Mouse (Mus musculus): ENCODE measurements around the gene Glt28d2.

Gene Glt28d2

DNA sequence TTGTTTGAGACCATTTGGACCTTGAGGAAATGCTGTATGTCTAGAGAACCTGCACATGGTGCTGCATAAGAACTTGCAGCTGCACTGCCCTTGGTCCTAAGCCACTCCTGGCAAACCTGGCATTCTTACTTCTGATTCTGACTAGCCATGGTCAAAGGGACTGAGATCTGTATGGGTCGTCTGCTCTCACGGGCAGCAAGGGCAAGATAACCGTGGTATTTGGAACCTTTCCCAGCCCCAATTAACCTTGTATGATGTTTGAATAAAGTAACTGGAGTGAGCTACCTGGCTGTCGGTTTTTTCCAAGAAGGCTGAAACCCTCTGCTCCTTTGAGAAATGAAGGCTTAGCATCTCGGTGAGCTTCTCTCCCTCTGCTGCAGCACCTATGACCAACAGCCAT lies 8.4 kb downstream of the Glt28d2 start:
- in situ Hi-C loops (cut with MboI, MseI) = no loop called here

DNA sequence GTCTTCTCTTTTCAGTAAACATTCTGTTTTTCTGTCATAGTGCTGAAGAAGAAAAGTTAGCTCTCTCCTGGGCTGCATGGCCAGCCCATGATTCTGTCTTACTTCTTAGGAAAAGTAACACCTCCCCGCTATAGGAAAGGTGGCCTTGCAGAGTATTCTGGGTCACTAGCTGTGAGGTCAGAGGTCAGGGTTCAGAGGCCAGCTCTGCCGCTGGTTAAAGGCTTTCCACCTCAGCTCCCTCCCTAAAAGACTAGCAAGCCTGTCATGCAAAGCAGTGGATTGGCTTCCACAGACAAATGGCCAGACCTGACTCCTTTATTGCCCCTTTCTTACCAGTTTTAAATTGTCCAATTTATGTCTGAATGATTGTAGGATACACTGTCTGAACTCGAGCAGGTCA lies 23.3 kb downstream of the Glt28d2 start:
- in situ Hi-C loops (cut with MboI, MseI) = no loop called here

DNA sequence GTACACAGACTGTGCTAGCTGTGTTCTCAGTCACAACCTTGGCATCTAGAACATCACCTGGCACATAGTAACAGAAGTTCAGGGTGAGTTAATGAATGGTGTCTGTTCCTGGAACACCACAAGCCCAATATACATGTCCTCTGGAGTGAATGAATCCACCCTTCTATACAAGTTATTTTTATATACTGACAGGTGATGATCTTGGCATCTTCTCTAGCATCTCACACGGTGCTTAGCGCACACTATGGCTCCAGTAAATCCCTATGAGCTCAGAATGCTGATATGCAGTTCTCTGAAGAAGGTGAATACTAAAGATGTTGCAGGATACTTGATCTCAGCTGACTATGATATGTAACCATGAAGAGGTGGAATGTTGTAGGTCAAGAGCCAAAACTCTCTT lies 24.4 kb downstream of the Glt28d2 start:
- in situ Hi-C loops (cut with MboI, MseI) = no loop called here

DNA sequence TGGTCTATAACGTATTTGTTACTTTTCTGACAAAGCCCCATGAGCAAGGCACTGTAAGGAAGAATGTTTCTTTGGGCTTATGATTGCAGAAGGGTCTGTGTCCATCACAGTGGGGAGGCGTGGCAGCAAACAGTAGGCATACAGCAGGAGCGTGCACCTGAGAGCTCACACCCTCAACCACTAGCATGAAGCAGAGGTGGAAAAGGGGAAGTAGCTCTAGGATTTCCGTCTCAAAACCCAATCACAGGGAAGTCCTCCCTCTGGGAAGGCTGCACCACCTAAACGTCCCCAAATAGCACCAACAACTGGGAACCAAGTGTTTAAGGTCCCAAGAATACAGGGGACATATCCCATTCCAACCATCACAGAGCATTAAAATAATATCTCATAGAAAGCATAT lies 26.3 kb downstream of the Glt28d2 start:
- in situ Hi-C loops (cut with MboI, MseI) = no loop called here

DNA sequence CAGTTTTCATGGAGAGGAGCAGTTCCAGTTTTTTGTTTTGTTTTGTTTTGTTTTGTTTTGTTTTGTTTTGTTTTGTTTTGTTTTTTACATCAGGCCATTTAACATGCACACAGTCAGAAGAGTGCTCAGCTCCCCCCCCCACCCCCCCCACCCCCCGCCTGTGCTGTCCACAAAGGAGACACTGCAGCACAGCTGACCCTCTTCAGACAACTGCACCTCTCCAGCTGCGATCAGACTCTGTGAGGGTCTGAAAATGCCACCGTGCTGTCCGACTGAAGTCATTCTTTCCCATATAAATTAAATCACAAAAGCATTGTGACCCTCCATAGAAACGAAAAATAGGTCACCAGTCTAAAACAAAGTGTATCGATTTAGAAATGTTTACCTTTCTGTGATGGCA lies 28.0 kb downstream of the Glt28d2 start:
- in situ Hi-C loops (cut with MboI, MseI) = no loop called here

DNA sequence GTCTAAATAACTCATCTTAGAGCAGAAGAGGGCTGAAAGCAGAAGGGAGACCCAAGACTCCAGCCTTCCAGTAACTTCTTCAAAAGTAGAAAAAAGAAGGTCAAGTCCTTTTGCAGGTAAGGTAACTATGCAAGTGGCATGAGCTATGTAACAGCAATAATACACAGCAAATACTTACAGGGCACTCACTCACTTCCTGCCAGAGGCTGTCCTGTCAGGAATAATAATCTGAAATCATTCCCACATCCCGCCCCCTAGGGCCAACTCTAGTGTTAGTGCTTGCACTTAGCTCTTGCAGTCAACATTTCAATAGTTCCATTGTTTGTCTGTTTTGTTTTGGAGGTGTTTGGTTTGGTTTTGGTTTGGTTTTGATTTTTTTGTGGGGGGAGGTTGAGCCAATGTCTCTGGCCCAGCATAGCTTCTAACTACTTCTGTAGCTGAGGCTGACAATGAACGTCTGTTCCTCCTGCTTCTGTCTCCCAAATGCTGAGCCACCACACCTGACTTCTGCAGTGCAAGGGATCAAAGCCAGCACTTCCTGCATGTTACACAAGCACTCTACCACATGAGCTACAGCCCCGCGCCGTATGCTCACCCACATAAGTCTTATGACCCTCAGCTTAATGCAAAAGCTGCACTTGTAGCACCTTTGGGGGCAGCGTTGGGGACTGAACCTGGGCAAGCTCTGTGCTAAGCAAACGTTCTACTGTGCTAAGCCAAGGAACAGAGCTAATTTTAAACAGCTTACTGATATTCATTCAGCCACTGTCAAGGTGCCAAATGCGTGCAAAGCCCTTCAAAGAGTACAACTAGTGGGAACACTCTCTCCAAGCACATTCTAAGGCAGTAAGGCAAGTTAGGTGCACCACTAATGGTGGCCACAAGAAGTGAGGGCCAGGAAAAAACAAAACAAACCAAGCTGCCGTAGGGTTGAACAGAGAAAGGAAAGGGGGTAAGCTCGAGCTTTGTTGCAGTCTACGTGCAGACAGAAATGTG lies 28.9 kb downstream of the Glt28d2 start:
- in situ Hi-C loops (cut with MboI, MseI) = no loop called here

DNA sequence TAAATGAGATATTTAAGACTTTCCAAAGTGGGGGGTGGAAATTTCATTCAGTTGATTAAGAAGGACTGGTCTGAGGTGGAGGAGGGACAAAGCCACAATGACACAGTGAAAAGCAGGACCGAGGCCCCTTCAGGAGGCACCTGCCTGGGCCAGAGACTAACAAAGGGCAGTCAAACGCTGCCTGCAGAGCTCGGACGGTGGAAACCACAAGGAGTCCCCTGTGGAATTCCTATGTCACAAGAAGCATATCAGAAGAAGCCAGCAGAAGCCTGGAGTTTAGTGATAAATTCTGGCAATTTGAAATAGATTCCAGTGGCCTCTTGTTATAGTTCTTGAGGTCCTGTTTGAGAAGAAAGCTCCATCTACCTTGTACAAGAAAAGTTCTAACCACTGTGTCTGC lies 30.2 kb downstream of the Glt28d2 start:
- in situ Hi-C loops (cut with MboI, MseI) = no loop called here

DNA sequence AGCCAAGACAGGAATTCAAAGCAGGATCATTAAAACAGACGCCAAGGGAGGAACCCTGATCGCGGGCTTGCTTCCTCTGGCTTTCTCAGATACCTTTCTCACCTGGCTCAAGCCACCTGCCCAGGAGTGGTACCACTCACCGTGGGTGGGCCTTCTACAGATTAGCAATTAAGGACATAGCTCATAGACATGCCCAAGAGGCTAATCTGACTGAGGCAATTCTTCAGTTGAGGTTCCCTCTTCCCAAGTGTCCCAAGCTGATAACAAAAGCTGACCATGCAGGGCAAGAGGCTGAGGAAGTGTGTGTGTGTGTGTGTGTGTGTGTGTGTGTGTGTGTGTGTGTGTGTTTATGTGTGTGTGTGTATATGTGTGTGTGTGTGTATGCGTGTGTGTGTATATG lies 31.4 kb downstream of the Glt28d2 start:
- in situ Hi-C loops (cut with MboI, MseI) = no loop called here

DNA sequence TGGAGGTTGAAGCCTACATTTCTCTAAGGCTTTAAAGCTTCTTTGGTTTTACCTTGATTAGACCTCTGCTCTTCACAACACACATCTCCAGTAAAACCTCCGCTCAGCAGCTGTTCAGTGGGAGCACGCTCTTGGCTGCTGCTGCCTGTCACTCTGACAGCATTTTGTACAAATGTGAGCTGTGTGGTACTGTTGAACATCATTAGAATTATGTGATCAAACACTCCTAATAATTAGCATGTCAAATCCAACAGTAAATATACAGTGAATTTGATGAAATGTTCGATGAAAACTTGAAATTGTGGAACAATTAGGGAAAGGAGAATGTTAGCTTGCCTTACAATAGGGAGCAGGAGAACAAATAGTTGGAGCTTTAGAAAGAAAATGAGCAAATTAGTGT lies 32.3 kb downstream of the Glt28d2 start:
- in situ Hi-C loops (cut with MboI, MseI) = no loop called here

DNA sequence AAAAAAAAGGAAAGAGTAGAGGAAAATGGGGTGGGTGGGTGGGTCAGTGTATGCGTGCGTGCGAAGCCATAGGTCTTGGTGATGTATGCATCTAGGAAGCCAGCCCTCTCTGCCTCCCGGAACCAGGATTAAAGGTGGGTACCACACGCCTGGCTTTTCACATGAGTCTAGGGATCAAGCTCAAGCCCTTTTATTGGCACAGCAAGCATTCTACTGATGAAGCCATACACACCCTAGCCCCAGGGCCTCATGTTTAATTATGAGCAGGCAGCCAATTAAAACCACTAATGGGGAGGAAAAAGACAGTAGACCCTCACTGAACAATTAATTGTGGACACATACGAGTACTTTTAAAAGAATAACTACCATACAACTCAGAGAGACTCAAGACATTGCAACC lies 33.2 kb downstream of the Glt28d2 start:
- in situ Hi-C loops (cut with MboI, MseI) = no loop called here

DNA sequence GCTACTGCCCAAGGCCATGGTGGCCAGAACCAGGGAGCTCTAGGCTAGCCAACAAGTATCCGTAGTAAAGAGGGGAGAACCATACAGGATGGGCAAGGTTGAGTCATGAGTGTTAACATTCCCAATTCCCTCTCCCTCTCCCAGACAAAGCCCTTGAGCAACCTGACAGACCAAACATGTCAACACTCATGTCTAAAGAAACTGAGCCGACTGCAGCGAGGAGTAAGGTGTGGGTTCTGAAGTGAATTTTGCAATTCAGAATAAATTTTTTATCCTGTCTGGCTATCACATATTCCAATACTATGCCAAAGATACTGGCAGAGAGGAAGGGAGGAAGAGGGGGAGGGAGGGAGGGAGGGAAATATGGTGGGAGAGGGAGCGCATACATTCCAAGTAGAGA lies 33.6 kb downstream of the Glt28d2 start:
- in situ Hi-C loops (cut with MboI, MseI) = no loop called here

DNA sequence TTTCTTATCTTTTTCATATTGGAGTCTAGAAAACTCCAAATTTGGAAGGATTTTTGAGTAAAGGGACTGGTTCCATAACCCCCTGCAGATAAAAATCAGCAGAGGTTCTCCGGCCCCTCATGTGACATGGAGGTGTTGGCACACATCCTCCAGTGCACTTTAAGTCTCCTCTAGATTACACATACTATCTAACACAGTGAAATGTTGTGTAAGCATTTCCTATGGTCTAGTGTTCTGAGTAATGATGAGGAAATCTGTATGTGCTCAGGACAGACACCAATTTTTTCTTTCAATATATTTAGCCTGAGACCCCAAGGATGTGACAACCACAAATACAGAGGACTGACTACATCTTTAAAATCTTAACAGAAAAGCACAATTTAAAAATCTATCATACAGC lies 37.2 kb downstream of the Glt28d2 start:
- in situ Hi-C loops (cut with MboI, MseI) = no loop called here

DNA sequence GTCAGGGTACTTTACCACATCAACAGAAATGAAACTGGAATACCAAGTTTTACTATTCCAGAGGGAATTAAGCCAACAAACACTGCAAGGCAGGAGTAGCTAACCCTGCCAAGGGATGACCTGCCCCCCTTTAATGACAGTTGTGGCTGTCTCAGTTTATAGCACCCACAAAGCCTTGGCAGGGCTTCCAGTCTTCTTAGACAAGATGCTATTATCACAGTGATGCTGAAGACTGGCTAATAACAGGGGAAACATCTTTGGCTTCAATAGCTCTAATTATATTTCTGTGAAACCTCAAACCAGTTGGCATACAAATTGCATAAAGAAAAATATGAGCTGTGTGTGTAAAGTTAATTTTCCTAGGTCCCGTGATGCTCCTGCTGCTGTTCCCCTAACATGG lies 41.0 kb downstream of the Glt28d2 start:
- in situ Hi-C loops (cut with MboI, MseI) = no loop called here

DNA sequence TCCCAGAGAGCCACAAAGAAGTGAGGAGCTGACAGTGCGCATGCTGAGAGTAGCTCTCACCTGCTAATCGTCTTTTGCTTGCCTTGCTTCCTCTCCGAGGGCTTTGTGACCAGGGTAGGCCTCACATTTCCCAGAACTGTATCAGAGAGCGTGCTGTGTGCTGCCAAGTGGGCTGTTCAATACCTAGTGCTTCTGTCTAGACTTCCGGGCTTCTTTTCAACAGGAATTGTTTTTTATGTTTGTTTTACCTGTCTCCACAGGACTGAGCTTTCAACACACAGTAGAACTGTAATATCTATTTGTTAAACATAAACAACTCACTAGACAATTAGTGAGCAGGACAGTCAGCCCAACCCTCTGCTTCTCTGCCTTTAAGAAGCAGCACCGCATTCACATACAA lies 42.0 kb downstream of the Glt28d2 start:
- in situ Hi-C loops (cut with MboI, MseI) = no loop called here

DNA sequence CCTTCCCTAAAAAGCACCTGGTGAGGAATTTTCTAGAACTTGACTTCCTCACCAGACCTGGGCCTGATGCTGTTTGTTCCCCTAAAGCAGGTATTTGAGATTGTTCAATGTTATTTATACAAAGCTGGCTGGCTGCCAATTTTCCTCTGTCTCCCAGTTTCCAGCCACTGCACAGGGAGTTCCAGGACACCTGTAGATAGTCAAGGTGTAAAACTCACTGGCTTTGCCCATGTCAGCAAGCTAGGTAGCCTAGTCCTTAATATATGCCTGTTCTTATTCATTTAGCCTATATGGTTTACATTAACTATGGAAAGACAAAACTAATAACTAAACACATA lies 44.5 kb downstream of the Glt28d2 start:
- in situ Hi-C loops (cut with MboI, MseI) = no loop called here

DNA sequence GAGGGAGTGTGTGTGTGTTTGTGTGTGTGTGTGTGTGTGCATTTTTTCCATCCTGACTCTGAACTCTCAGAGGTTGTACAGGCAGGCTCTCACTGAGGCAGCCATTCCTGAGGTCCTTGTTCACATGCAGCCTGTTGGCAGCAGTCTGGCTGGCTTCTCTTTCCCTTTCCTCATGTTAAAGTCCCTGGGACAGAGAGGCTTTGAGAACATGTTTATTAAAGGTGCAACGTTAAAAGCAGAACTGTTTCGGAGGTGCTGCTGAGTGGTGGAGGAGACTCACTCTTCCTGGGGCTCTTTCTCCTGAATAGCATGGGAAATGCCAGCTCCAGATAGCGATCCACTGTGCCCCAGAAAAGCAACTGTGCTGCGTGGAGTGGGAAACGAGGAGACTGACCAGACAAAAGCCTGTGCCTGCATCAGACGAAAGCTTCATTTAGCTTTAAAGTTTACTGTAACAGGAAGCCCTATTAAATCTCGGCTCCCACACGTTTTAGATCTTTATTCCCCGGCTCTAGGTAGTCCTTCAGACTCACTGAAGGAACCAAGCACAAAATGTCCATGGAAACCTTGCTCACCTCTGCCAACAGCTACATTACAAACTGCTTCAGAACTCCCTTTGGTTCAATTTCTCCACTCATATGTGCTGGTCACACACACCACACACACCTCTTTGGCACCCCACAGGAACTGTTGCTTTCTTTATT lies 45.0 kb downstream of the Glt28d2 start:
- in situ Hi-C loops (cut with MboI, MseI) = no loop called here

DNA sequence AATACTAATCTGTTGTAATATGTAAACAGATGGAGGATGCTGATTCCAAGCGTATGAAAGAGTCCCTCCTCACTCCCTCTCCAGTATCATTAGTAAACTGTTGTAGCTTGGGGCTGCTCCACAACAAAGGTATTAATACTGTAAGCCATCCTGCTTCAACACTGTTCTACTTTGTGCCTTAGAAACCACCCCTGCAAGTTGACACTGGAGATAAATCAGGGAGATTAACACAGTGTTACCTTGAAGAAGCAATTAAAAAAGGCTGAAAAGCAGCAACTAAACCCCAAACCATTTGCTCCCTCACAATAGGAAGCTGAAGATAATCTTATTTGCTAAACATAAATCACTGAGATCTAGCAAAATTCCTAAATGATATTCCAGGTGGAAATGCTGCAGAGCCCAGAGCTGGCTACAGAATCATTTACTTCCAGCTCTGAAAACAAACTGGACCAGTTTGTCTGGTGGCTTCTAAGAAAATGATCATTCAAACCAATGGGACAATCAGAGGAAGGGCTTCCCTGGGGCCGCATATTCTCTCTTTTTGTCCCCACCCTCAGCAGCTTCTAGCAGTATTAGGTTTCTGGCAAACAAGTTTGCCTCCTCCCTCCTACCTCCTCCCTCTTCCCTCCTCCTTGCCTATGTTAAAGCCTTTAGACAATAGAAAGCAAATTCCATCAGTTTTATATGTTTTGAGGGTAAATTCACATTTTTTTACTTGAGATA lies 45.7 kb downstream of the Glt28d2 start:
- in situ Hi-C loops (cut with MboI, MseI) = no loop called here

DNA sequence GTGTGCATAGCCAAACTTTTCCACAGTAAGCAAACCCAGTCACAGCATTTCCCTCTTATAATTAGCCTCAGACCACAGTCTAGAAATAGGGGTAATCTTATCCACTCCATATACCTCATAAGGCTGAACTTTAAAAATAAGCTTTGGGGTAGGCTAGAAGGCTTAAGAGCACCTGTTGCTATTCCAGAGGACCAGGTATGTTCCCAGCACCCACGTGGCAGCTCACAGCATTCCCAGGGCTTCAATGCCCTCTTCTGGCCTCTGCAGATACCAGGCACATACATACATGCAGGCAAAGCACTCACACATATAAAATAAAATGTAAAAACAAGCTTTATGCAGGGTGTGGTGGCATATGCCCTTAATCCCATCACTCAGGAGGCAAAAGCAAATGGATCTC lies 53.7 kb downstream of the Glt28d2 start:
- in situ Hi-C loops (cut with MboI, MseI) = no loop called here

DNA sequence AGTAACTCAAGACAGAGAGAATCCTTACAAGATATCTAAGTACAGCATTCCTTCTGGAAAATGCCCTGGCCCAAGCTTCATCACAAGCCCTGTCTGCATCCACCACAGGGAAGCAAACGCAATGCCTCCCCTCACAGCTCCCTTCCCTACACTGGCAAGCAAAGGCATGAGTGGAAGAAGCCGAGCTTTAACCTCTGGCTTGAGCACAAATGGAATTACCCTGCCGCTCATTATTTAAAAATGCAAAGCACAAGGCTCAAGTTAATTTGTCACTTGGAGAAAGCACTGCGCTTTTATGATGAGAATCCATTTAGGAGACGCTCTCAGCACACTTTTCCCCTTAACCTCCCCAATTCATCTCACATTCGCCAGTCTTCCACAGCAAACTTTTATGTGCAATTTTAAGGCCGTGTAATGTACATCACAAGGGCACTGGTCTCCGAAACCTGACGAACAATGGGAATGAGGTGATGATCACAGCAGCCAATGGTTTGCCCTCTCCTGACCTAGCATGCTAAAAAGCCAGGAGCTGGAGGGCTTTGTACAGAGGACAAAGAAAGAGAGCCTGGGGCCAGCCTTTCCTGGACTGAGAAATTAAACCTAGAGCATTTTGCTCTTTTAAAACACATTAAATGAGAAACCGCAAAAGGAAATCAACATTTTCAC lies 54.7 kb downstream of the Glt28d2 start:
- in situ Hi-C loops (cut with MboI, MseI) = no loop called here

DNA sequence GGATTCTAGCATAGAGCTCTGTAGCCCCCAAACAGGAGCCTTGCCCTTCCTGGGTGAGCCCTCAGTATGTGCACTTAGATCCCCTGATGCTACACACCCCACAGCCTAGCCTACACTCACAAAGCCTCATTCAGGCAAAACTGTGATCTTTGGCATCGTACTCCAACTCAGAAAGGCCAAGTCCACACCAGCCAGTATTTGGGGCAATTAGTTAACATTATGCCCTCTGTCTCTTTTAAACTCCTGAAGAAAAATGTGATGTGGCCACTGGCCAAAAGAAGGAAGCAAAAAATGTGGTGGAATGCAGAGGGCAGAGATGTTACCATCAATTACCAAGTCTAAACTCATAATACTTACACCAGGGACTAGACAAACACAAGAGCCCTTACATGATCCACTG lies 55.5 kb downstream of the Glt28d2 start:
- in situ Hi-C loops (cut with MboI, MseI) = no loop called here

DNA sequence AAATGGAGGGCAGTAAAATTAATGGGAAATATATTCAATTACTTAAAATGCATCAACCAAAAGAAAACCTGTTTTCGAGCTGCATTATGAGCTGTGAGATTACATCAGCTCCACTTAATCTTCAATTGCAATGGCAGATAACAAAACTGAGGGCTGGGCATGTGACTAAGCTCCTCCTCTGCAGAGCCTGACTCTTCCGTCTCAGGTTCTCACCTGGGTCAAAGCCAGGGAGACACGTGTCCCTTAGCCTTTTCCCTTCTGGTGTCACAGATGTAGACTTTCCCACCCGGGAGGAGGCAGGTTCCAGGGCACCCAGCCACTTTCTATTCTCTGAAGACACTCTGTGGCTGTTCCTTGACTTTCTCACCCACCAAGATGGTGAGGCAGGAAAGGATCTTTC lies 58.3 kb downstream of the Glt28d2 start:
- in situ Hi-C loops (cut with MboI, MseI) = no loop called here

DNA sequence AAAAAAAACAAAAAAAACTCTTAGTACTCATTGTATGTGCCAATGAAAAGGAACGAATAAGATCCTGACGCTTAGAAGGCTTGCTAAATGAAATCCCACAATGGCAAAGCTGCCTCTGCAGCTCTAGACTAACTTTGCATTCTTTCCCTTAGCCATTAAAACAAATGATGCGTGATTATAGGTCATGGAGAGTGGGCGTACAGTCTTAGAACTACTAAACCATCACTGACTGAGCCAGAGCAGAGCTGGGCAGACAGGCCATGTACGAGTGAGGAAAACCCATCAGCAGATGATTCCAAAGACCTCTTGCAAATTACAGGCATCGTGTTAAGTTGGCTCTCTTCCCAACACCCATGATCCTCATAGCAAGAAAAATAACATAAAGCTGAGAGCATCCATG lies 59.5 kb downstream of the Glt28d2 start:
- in situ Hi-C loops (cut with MboI, MseI) = no loop called here

Measured in regulatory T cell (primary cell).